Mouse (Mus musculus) kidney, postnatal 4 days (tissue): ENCODE results near the gene Mmel1.

Experiments
- DNase-seq, 2 experiments: peaks; one replicate each; pipeline ENCODE4 v3.0.0; 2021; ENCODE audit warnings: mixed read lengths in 2 of 2

The Mmel1 gene

GRCm38 (mm10) chr4:154942632-154943322, 73.4 kb downstream of the Mmel1 start:
- DNase-seq = no peak

- no peak for DNase-seq
Measured at GRCm38 (mm10) chr4:154943323-154944039, 74.1 kb downstream of the Mmel1 start.

GRCm38 (mm10) chr4:154944121-154944590, 74.8 kb downstream of the Mmel1 start:
- DNase-seq = peak; percentile 73 to 84
